Mouse (Mus musculus) spleen, postnatal 0 days (tissue): ENCODE measurements around the gene Chpf. TPM values are rescaled to one million over a fixed set of nuclear protein-coding genes. Genes with fewer than 3 reads are reported as not detected.

Experiments used
- polyA plus RNA-seq: library from polyadenylated mRNA; unstranded; fragments of >200 nt; fragmentation: Nextera tagmentation; extraction: Ambion mirVana; gene quantifications from 2 replicates; pipeline ENCODE4 v1.2.1, GENCODE M21; 2015

Chpf gene
- polyA plus RNA-seq, result 8.8 and 10.6 TPM in 2 replicates

GRCm38 (mm10) chr1:75478916-75479634 is at the start of gene Chpf, which contains the start of gene Tmem198:
Gene Chpf (minus strand): TSS chr1:75479307.
Gene Tmem198 (plus strand): TSS chr1:75479532.

DNA sequence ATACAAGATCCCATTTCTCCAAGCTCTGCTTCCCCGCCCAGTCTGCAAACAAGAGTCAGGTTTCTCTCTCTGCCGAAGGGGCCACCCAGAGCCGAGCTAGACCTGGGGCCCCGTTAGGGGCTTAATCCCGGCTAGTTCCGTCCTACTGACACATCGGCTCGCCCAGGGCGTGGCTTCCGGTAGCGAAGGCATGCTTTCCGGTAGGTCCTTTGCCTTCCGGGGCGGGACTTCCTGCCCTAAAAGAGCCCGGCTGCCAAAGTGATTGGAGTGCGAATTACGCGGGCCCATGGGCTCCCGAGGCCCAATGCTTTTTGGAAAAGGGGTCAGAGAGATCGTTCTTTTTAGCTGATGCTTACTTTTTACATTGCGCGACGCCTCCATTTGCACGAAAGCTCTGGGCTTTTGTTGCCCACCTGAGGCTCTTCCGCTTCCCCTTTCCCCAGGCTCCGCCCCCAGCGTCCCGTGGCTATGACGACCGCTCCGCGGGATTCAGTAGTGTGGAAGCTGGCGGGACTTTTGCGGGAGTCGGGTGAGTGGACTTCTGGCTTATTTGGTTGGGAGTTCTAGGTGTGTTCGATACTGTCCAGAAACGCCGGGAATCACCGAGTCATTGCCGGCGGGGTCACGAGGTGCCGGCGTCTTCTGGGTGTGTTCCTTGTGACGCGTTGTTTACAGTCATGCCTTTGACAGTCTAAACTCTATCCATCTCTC is 42.4 kb upstream of the Chpf start, which contains the start of gene Stk11ip:
TSS of gene Stk11ip (plus strand) at position 209 of the 711 bp plus-strand sequence.

DNA sequence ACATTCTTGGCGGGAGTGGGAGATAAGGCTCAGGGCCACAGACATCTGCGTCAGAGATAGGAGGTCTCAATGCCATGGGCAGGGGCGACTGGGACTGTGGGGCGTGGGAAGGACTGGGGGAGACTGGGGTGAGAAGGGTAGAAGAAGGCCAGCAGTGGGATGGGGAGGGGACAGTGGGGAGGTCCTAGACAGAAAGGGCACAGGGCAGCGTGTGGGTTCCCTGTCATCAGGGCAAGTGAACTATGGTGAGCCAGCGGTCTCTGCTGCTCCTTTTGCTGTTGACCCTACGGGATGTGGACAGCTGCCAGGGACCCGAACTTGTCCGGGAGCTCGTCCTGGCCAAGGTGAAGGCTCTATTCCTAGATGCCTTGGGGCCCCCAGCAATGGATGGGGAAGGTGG is 27.9 kb upstream of the Chpf start, which contains the start of gene Inha:
TSS of gene Inha (plus strand) at position 72 of the 400 bp plus-strand sequence.

GRCm38 (mm10) chr1:75505956-75506831 is 27.1 kb upstream of the Chpf start, which contains the start of gene Obsl1:
Gene Obsl1 (minus strand): TSS chr1:75506452.

GRCm38 (mm10) chr1:75450314-75451005 is 28.6 kb downstream of the Chpf start, which contains the start of gene Asic4:
Gene Asic4 (plus strand): TSS chr1:75450436.

DNA sequence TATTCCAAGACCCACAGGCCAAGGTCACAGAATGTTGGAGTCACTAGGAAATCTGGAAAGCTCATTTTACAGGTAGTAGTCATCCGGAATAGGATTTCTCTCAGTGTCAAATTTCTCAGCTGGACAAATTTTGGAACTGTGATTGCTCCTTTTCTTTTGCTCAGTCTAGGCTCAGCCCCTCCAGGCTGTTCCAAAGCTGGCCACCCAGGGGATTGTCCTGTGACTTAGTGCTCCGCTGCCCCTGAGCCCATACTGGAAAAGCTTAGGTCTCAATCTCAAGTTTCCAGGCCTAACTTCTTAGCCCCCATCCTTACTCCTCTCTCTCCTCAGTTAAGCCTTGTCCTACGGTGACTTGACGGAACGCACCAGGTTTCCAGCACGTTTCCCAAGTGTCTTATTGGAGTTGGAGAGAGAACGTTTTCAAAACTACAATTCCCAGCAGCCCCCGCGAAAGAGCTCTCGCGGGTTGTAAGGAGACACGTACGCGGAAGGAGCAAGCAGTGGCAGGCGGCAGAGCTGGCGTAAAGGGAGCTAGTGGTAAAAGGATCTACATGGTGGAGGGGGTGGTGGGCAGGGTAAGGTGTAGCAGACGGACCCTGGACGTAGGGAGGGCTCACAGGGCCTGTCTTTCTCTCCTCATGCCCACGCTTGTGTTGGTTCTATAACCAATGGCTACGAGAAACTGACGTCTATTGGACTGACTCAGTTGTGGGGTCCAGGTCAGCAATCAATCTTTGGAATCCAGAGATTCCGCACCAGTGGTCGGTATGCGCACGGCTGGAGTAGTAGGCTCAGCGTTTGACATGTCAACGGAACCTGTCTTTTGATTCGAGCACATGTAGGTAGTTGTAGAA is 43.4 kb downstream of the Chpf start, which contains the start of gene Gmppa:
TSS of gene Gmppa (plus strand) at position 456 of the 854 bp plus-strand sequence.

Other genes with a start within 250 kb of the Chpf start
- not detected in 2 replicates for gene A630095N17Rik, start 247.2 kb downstream of the Chpf start, polyA plus RNA-seq
- 37.0 and 38.2 TPM in 2 replicates for gene Dnajb2, start 242.9 kb downstream of the Chpf start, polyA plus RNA-seq
- gene Ptprn, start 214.8 kb downstream of the Chpf start, polyA plus RNA-seq, result 0.05 and 0.12 TPM in 2 replicates
- not detected in 2 replicates for gene Resp18, start 200.9 kb downstream of the Chpf start, polyA plus RNA-seq
- 46.6 and 54.4 TPM in 2 replicates for gene Dnpep, start 161.3 kb downstream of the Chpf start, polyA plus RNA-seq
- gene Des, start 119.0 kb downstream of the Chpf start, polyA plus RNA-seq, result 18.8 and 21.8 TPM in 2 replicates
- 6.9 and 7.2 TPM in 2 replicates for gene Speg, start 104.0 kb downstream of the Chpf start, polyA plus RNA-seq
- gene Gmppa, start 43.4 kb downstream of the Chpf start, polyA plus RNA-seq, result 31.2 and 35.9 TPM in 2 replicates
- not detected in 2 replicates for gene Asic4, start 28.9 kb downstream of the Chpf start, polyA plus RNA-seq
- 0.25 and 0.32 TPM in 2 replicates for gene Tmem198, start 225 bp upstream of the Chpf start, polyA plus RNA-seq
- gene Obsl1, start 27.1 kb upstream of the Chpf start, polyA plus RNA-seq, result 13.6 and 19.7 TPM in 2 replicates
- gene Inha, start 27.8 kb upstream of the Chpf start, polyA plus RNA-seq, result 0.97 and 1.8 TPM in 2 replicates
- 9.3 and 10.9 TPM in 2 replicates for gene Stk11ip, start 42.2 kb upstream of the Chpf start, polyA plus RNA-seq
- 3.3 and 4.3 TPM in 2 replicates for gene Slc4a3, start 67.0 kb upstream of the Chpf start, polyA plus RNA-seq